Mouse (Mus musculus) hindbrain, embryonic 14.5 days (tissue): Measurements from ENCODE around the gene Mns1. TPM values are rescaled to one million over a fixed set of nuclear protein-coding genes. Genes with fewer than 3 reads are reported as not detected.
"Not testable (repeated sequence)": the region's sequence is repeated elsewhere in the genome, so short reads cannot be mapped to it uniquely, and the experiment has no call there.

ENCODE experiments used
- ATAC-seq: fragments of 200-750 bp; cut with Nextera tagmentation; 2 replicates; pipeline ENCODE4 v1.8.0; 2017; ENCODE audit warnings: moderate number of reproducible peaks, mild to moderate bottlenecking, moderate TSS enrichment, moderate library complexity; ENCODE audit not compliant: low FRiP score
- DNase-seq: peaks from one replicate; pipeline ENCODE4 v3.0.0-alpha.2; 2015; ENCODE audit warnings: low spot score
- H3K27ac ChIP-seq: fragments of 300-500 bp; sonication (generic); 2 replicates; pipeline ENCODE4 v1.5.1; 2014; ENCODE audit warnings: mild to moderate bottlenecking, moderate library complexity
- H3K27me3 ChIP-seq: fragments of 300-500 bp; sonication (generic); 2 replicates; pipeline ENCODE4 v1.6.1; 2014; ENCODE audit warnings: mild to moderate bottlenecking, low read length, mixed read lengths; ENCODE audit not compliant: control insufficient read depth, insufficient read depth
- H3K36me3 ChIP-seq: fragments of 300-500 bp; sonication (generic); replicated peaks from 2 replicates; pipeline ENCODE4 v1.6.1; 2014; ENCODE audit not compliant: control insufficient read depth, insufficient read depth
- H3K4me1 ChIP-seq: fragments of 300-500 bp; sonication (generic); replicated peaks from 2 replicates; pipeline ENCODE4 v1.6.1; 2014; ENCODE audit warnings: antibody characterized with exemption, low read length, mixed read lengths; ENCODE audit not compliant: control insufficient read depth, insufficient read depth
- H3K4me2 ChIP-seq: fragments of 300-500 bp; sonication (generic); replicated peaks from 2 replicates; pipeline ENCODE4 v1.6.1; 2014; ENCODE audit warnings: mild to moderate bottlenecking, moderate library complexity
- H3K4me3 ChIP-seq: fragments of 300-500 bp; sonication (generic); replicated peaks from 2 replicates; pipeline ENCODE4 v1.5.1; 2014; ENCODE audit warnings: mild to moderate bottlenecking, low read length
- H3K9ac ChIP-seq: fragments of 300-500 bp; sonication (generic); 2 replicates; pipeline ENCODE4 v1.6.1; 2014
- H3K9me3 ChIP-seq: fragments of 300-500 bp; sonication (generic); 2 replicates; pipeline ENCODE4 v1.6.1; 2016; ENCODE audit warnings: low read length; ENCODE audit not compliant: control insufficient read depth
- WGBS: fragments of 180-500 bp; shearing (Covaris S2); extraction: QIAGEN DNeasy Blood & Tissue Kit; methylation state at CpG from one replicate; pipeline ENCODE4 v1.1.7; 2014; 5-methylcytosine and 5-hydroxymethylcytosine counted together
- polyA plus RNA-seq: library from polyadenylated mRNA; unstranded; fragments of >200 nt; fragmentation: Nextera tagmentation; extraction: Ambion mirVana; gene quantifications from 2 replicates; pipeline ENCODE4 v1.2.1, GENCODE M21; 2014

Gene Mns1
- 5.9 and 10.5 TPM in 2 replicates for polyA plus RNA-seq

DNA sequence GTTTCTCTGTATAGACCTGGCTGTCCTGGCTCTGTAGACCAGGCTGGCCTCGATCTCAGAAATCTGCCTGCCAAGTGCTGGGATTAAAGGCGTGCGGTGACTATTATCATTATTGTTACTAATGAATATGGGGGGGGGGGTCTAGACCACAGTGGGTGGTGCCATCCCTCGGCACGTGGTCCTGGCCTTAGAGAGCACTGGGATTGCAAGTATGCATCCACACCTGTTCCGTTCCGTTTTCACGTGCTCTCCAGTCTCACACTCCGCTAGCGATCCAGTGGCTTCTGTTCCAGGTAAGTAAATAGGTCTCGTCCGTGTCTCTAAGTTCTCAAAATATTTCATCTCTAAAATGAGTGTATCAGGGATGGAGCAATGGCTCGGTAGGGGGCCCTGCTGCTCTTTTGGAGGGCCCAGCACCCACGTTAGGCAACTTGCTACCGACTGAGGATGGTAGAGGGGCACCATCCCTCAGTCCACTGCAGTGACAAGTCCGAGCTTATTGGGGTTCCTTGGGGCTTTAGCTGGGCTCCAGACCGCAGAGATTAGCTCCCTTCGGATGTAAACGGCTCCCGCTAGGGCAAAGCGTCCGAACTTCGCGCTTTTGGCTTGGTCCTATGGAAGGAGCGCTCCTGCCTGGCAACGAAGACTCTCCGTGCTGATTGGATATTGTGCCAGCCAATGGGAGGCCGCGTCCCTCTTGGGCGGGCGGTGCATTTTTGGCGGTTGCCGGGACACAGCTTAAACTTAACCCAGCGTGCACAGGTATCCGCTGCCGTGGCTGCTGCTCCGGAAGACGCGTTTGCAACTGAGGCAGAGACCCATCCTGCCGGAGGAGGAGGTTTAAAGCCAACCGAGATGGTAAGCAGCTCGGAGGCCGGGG is at the start of gene Mns1:
Gene Mns1, plus strand, starts transcription at position 190 of the 880 bp plus-strand sequence.
- WGBS: 3% methylated on average over 43 of the region's 43 CpGs
- peak within 1 kb of the TSS; percentile 59 for H3K9ac ChIP-seq

DNA sequence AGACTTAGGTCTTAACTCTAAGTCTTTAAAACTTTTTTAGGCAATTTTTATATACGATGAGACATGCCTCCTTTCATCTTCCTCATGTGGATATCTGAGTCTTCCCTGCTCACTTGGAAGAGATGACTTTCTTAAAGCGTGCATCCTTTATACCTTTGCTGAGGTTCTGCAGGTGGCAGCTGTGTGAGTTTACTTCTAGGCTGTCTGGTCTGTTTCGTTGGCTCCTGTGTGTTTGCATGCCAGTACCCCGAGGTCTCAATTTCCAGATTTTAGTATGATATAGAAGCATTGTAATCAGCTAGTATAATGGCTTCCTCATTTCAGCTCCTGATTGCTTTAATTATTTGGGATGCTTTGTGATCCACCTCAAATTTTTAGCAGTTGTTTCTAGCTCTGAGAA is 48.9 kb upstream of the Mns1 start:
- Histone ChIP-seq H3K27ac (no peak overlapping the region), H3K4me3 (no peak overlapping the region), H3K9ac (no peak overlapping the region), H3K27me3 (no peaks in the 10 kb centered on the region), H3K4me2 (no peak overlapping the region), H3K36me3 (no peaks in the 10 kb centered on the region), H3K9me3 (no peaks in the 10 kb centered on the region), H3K4me1 (peaks cover 11% of the 10 kb centered on the region; the same call in 1 of the 2 replicates)
- DNase-seq (no peak), ATAC-seq (no peak)
- WGBS: 91% methylated on average over 4 of the region's 4 CpGs

More for the DNA sequence above, at the start of gene Mns1:
- Histone ChIP-seq H3K4me3 (peak within 1 kb of the TSS; percentile 64), H3K27me3 (no peaks in the 10 kb centered on the region), H3K27ac (no peak within 1 kb of the TSS), H3K36me3 (no peaks in the 10 kb centered on the region), H3K9me3 (no peaks in the 10 kb centered on the region), H3K4me1 (peaks cover 4% of the 10 kb centered on the region; the same call in 1 of the 2 replicates), H3K4me2 (peak within 1 kb of the TSS; percentile 94)
- peak; percentile 93 for DNase-seq
- ATAC-seq: peak; percentile 97

DNA sequence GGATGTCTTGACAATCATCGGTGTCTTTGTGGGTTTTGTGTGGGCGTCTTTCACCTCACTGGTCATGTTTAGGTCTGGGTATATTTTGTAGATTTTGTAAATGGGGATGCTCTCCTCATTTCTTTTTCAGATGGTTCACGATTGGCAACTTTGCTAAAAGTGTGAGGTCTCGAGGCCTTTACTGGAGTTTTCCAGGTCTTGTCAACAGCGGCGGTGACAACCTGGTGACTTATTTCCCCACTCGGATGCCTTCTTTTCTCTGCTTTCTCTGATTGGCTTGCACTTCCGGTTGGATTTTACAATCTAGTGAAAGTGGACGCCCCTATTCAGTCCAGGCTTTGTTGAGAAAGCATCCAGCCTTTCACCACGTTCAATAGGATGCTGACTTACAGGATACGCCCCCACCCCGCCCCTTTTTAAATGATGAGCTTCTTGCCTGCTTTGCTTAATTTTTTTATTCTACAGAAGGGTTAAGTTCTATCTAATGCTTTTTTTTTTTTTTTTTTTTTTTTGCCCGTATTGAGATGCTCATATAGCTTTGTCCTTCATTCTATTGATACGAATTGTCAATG is 48.3 kb upstream of the Mns1 start:
- Histone ChIP-seq H3K4me1 (peaks cover 16% of the 10 kb centered on the region; the same call in 1 of the 2 replicates), H3K36me3 (no peaks in the 10 kb centered on the region), H3K4me2 (peak overlapping the region; percentile 19; the same call in 1 of the 2 replicates), H3K9me3 (no peaks in the 10 kb centered on the region), H3K27me3 (no peaks in the 10 kb centered on the region), H3K9ac (no peak overlapping the region), H3K4me3 (no peak overlapping the region), H3K27ac (no peak overlapping the region)
- ATAC-seq (no peak), DNase-seq (no peak)
- 43% methylated on average over 14 of the region's 14 CpGs for WGBS

DNA sequence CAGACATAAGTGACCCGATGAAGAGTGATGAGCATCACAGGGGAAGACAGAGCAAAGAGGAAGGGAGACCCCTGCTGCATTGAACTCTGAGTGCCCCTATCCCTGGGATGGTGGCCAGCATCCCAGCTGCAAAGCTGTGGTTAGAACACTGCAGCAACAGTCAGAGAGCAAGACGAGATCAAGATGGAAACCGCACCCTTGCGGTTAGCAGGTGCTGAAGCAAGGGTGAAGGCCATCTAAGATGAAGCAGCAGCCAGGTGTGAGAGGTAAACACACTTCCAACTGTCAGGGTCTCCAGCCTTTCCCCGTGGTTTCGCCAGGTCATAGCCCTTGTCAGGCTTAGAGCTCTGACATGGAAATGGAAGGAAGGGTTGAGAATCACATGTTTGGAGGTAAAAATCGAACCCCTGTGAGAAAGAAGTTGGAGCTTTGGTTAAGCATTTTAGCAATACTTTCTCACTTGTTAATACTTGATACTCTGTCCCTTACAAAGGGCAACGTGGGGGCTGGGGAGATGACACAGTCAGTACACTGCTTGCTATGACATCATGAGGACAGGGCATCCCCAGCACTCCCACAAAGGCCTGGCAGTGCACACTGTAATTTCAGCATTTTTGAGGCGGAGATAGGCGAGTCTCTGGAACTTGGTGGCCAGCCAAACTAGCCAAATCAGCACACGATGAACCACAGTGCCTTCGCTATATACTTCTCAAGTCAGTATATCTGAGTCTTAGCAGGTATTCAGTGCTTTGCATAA is 47.3 kb upstream of the Mns1 start:
- Histone ChIP-seq H3K27me3 (no peaks in the 10 kb centered on the region), H3K36me3 (no peaks in the 10 kb centered on the region), H3K4me1 (peaks cover 16% of the 10 kb centered on the region; the same call in 1 of the 2 replicates), H3K27ac (no peak overlapping the region), H3K4me3 (no peak overlapping the region), H3K9ac (no peak overlapping the region), H3K4me2 (no peak overlapping the region), H3K9me3 (no peaks in the 10 kb centered on the region)
- DNase-seq (no peak), ATAC-seq (no peak)
- 79% methylated on average over 12 of the region's 12 CpGs for WGBS

DNA sequence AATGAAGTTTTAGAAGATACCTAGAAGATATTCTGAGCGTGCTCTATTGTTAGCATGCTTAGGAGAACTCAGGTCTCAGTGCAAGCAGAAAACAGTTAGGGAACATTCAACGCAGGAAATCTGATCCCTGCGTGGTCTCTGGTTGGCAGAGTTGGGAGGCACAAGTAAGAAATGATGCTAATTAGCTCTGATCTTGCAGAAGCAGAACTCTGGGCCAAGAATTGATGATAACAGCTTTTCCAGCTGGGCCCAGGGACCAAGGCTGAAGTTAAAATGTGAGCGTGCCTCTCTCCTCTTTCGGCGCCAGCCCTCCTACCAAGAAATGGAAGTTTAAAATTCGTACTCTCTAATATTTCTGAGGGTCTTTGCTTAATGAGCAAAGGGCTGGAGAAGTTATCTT is 45.1 kb upstream of the Mns1 start:
- H3K27ac ChIP-seq: no peak overlapping the region
- 0 out of 2 replicates have a peak overlapping the region, but pooled peaks have one; percentile 9 for H3K4me2 ChIP-seq
- ATAC-seq (no peak), DNase-seq (no peak)
- 73% methylated on average over 7 of the region's 7 CpGs for WGBS
- peaks cover 16% of the 10 kb centered on the region; the same call in 1 of the 2 replicates for H3K4me1 ChIP-seq
- H3K36me3 ChIP-seq: no peaks in the 10 kb centered on the region
- H3K9me3 ChIP-seq: no peaks in the 10 kb centered on the region
- H3K4me3 ChIP-seq: no peak overlapping the region
- H3K27me3 ChIP-seq: no peaks in the 10 kb centered on the region
- no peak overlapping the region for H3K9ac ChIP-seq

DNA sequence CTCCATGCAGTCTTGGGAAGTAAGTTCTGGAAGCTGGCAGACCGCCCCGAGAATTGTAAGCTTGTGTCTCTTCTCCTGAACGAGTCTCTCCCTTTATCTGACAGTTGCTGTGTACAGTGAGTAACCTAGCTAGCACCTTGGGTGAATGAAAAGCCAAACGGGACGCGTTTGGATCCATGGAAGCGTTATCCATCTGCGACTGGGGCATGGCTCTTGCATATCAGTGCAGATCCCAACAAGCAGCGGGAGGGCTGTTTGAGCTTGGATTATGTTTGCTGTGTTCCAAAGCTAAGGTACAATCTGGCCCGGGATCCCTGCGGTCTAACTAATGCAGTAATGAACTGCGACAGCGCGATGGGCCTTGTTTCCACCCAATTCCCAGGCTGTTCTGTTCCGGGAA is 44.6 kb upstream of the Mns1 start:
- Histone ChIP-seq H3K4me1 (peaks cover 16% of the 10 kb centered on the region; the same call in 1 of the 2 replicates), H3K27me3 (no peaks in the 10 kb centered on the region), H3K4me2 (peak overlapping the region; percentile 9; the same call in 1 of the 2 replicates), H3K4me3 (no peak overlapping the region), H3K27ac (peak overlapping the region; percentile 64; the same call in 1 of the 2 replicates), H3K9me3 (no peaks in the 10 kb centered on the region), H3K9ac (no peak overlapping the region), H3K36me3 (no peaks in the 10 kb centered on the region)
- DNase-seq (no peak), ATAC-seq (no peak)
- 65% methylated on average over 15 of the region's 15 CpGs for WGBS

DNA sequence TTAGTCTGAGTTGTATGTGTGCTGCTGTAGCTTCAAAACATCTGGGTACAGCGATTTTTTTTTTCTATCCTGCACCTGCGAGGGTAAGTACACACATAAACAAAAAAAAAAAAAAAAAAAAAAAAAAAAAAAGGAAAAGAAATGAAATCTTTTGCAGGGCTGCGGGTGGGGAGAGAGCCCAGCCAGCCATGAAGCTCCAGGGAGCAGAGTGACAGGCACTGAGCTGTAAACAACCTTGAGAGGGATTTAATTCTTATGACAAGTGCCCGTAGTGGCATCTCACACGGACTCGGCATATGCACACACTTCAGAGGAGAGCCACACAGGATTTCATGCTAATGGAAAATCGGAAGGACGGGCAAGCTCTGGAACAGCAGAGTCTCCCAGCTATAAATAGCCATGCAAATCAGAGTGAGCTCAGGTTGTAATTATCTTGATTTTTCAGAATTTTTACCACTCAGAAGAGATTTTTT is 43.9 kb upstream of the Mns1 start:
- H3K27ac ChIP-seq: peak overlapping the region; percentile 64
- peaks cover 16% of the 10 kb centered on the region; the same call in 1 of the 2 replicates for H3K4me1 ChIP-seq
- DNase-seq: peak; percentile 45
- no peaks in the 10 kb centered on the region for H3K27me3 ChIP-seq
- H3K36me3 ChIP-seq: no peaks in the 10 kb centered on the region
- H3K9me3 ChIP-seq: no peaks in the 10 kb centered on the region
- H3K9ac ChIP-seq: no peak overlapping the region
- WGBS: 40% methylated on average over 8 of the region's 8 CpGs
- ATAC-seq: no peak
- H3K4me3 ChIP-seq: no peak overlapping the region
- peak overlapping the region; percentile 27 for H3K4me2 ChIP-seq

DNA sequence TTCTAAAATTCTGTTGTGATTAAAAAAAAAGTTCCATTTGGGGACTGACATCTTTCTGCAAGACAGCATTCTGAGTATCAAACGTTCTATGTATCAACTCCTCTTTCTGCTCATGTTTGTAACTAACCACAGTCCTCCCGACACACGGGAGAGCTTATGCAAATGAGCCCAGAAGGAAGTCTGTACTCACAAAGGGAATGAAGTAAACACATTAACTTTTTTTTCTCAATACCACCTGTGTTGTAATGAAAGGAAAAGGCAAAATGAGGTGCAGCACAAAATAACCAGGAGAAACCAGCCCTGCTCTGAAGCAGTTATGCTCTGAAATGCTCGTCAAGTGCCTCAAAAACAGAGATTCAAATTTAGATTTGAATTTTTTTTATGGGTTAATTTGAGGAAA is 37.7 kb upstream of the Mns1 start:
- no peak for DNase-seq
- Histone ChIP-seq H3K4me3 (no peak overlapping the region), H3K4me1 (no peaks in the 10 kb centered on the region), H3K9me3 (no peaks in the 10 kb centered on the region), H3K27ac (no peak overlapping the region), H3K4me2 (no peak overlapping the region), H3K9ac (no peak overlapping the region), H3K36me3 (no peaks in the 10 kb centered on the region), H3K27me3 (no peaks in the 10 kb centered on the region)
- ATAC-seq: no peak
- 35% methylated on average over 4 of the region's 4 CpGs for WGBS

DNA sequence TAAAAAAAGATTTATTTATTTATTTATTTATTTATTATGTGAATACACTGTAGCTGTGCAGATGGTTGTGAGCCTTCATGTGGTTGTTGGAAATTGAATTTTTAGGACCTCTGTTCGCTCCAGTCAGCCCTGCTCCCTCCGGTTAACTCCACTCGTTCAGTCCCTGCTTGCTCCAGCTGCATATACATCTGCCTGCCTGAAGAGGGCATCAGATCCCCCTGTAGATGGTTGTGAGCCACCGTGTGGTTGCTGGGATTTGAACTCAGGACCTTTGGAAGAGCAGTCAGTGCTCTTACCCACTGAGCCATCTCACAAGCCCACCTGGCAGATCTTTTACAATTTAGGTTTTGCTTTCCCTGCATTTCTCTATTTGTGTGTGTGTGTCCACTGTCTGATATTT is 36.0 kb upstream of the Mns1 start:
- not testable (repeated sequence) for H3K9me3 ChIP-seq, H3K27ac ChIP-seq, H3K27me3 ChIP-seq, H3K4me2 ChIP-seq, ATAC-seq, H3K36me3 ChIP-seq, H3K9ac ChIP-seq, H3K4me1 ChIP-seq, DNase-seq, H3K4me3 ChIP-seq
- WGBS: 79% methylated on average over 4 of the region's 4 CpGs
